Mouse (Mus musculus) erythroblast, adult 5-6 weeks (primary cell): Measurements from ENCODE around the gene Arl3. TPM values are rescaled to one million over a fixed set of nuclear protein-coding genes. Genes with fewer than 3 reads are reported as not detected.

Experiments used
- ATAC-seq: replicated peaks from 2 replicates; pipeline ENCODE4 v1.8.0; 2016; ENCODE audit warnings: moderate number of reproducible peaks, mild to moderate bottlenecking, moderate TSS enrichment, inconsistent platforms; ENCODE audit not compliant: poor library complexity, low FRiP score, severe bottlenecking
- total RNA-seq, 2 experiments: library from RNA; stranded (forward) in 1 of 2; stranded (reverse) in 1 of 2; fragments of 150-400 nt in 1 of 2; fragments of 200-764, 138-1000 nt in 1 of 2; gene quantifications; 2 replicates each; pipeline versions ENCODE4 v1.2.3 to v1.2.4; 2015 to 2017; ENCODE audit warnings: low replicate concordance in 2 of 2

Gene Arl3
- total RNA-seq, 2 experiments from 2014 or later = 3.2 to 4.2 TPM

GRCm38 (mm10) chr19:46538213-46538612 is 34.8 kb downstream of the Arl3 start:
- peak; percentile 75 for ATAC-seq

GRCm38 (mm10) chr19:46537357-46537756 is 35.6 kb downstream of the Arl3 start:
- ATAC-seq = no peak

- ATAC-seq = no peak
These were observed 38.4 kb downstream of the Arl3 start for GRCm38 (mm10) chr19:46534542-46535098.

- ATAC-seq = no peak
These were observed 39.5 kb downstream of the Arl3 start for GRCm38 (mm10) chr19:46533525-46533924.

- no peak for ATAC-seq
These were observed 39.9 kb downstream of the Arl3 start for GRCm38 (mm10) chr19:46533066-46533465.

- ATAC-seq = peak; percentile 73
These were observed 40.8 kb downstream of the Arl3 start for GRCm38 (mm10) chr19:46532031-46532688.

- ATAC-seq = no peak
These were observed 41.6 kb downstream of the Arl3 start for GRCm38 (mm10) chr19:46531071-46532030.

GRCm38 (mm10) chr19:46530449-46530990 is 42.5 kb downstream of the Arl3 start:
- no peak for ATAC-seq

GRCm38 (mm10) chr19:46529601-46530448 is 43.2 kb downstream of the Arl3 start:
- ATAC-seq = no peak

- ATAC-seq = peak; percentile 63
These were observed 44.3 kb downstream of the Arl3 start for GRCm38 (mm10) chr19:46528529-46529213.

GRCm38 (mm10) chr19:46527632-46528528 is 45.1 kb downstream of the Arl3 start:
- no peak for ATAC-seq

GRCm38 (mm10) chr19:46525691-46526631 is 47.0 kb downstream of the Arl3 start:
- no peak for ATAC-seq

- no peak for ATAC-seq
These were observed 48.2 kb downstream of the Arl3 start for GRCm38 (mm10) chr19:46524601-46525321.

GRCm38 (mm10) chr19:46524152-46524544 is 48.9 kb downstream of the Arl3 start:
- no peak for ATAC-seq

GRCm38 (mm10) chr19:46523480-46524151 is 49.4 kb downstream of the Arl3 start:
- ATAC-seq = no peak

- ATAC-seq = no peak
These were observed 49.9 kb downstream of the Arl3 start for GRCm38 (mm10) chr19:46523131-46523479.
